Mouse (Mus musculus) embryonic stem cell, embryonic (primary cell): ENCODE measurements around the gene Mip.

Source experiments
- CTCF ChIA-PET, 4 experiments: fragments of 300-600 bp in 2 of 4; fragments of 350-600 bp in 2 of 4; sonication (Branson Sonifier 250); formaldehyde crosslinking; loops; one replicate each; lab custom pipeline; 2022; ENCODE audit warnings: inconsistent platforms in 2 of 4; lab: Charles Lee
- POLR2A ChIA-PET, 4 experiments: fragments of 300-600 bp in 2 of 4; fragments of 350-600 bp in 2 of 4; sonication (Branson Sonifier 250); formaldehyde crosslinking; loops; one replicate each; lab custom pipeline; 2022; ENCODE audit warnings: antibody characterized with exemption in 4 of 4, inconsistent platforms in 1 of 4; lab: Charles Lee

The Mip gene

DNA sequence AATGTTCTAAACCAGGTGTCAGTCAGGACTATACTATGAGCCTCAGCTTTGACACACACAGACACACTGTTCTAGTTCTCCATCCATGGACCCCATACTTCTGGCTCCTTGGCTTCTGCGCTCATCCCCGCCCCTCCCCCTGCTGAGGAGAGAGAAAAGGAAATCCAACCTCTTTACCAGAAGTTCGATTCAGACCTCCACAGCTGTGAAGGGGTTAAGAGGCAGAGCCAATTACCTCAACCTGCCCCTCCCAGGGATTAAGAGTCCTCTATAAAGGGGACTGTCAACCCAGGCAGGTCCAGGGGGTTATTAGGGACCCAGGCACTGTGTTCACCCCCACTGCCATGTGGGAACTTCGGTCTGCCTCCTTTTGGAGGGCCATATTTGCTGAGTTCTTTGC lies at the start of gene Mip:
Gene Mip, plus strand, starts transcription at position 301 of the 400 bp plus-strand sequence.
- POLR2A ChIA-PET: interaction anchor here in 3 of 4 experiments (0.6 to 1.6 kb wide), 7 partner anchors 13 to 1014 kb away, joined by 3 to 7 read pairs (median 5); partner anchors contain the start of genes Spryd4 (in 2 of the 3) and Stat2 (in 1 of the 3)
- CTCF ChIA-PET: interaction anchor here in 1 of 4 experiments (2.9 kb wide), 1 partner anchor 13 kb away, joined by 16 read pairs; no protein-coding TSS in a partner anchor

DNA sequence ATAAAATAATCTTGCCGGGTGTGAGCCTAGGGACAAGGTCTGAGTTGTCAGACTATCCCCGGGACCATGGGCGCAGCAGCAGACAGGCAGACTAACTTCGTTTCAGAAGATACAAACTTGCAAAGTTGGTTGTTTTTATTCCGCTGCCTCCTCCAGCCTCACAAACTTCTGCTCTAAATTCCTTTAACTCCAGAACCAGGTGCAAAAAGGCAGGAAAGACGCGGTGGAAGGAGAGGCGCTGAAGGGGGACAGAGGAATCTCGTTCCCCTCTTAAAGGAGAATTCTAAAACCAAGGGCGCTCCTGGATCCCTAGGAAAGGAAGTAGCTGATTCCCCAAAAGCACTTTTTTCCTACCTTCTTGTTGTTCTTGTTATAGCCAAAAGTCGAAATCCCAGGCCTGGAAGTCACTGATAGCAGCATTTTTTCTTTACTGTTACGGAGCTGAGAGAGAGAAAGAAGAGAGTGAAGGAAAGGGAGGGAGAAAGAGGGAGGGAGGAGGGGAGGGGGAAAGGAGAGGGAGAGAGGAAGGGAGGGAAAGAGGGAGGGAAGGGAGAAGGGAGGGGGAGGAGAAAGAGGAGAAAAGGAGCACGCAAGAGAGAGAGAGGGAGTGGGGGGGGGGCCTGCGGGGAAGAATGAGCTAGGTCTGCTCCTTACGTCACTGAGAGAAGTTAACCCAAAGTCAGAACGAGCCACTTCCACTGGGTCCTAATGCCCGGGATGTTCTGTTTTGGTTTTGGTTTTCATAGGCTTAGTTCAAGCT lies 49.5 kb upstream of the Mip start:
- CTCF ChIA-PET: interaction anchor here (0.6 to 2.9 kb wide), 20 partner anchors 10 to 591 kb away, joined by 3 to 25 read pairs (median 4); partner anchors contain the start of gene Baz2a (in 1 of the 4)
- POLR2A ChIA-PET: interaction anchor here (0.6 to 14.3 kb wide), 61 partner anchors 8 to 555 kb away, joined by 3 to 210 read pairs (median 4); partner anchors contain the start of genes Gls2 (in 3 of the 4), Baz2a (in 2 of the 4), Cnpy2 (in 2 of the 4) and Naca (in 2 of the 4)

DNA sequence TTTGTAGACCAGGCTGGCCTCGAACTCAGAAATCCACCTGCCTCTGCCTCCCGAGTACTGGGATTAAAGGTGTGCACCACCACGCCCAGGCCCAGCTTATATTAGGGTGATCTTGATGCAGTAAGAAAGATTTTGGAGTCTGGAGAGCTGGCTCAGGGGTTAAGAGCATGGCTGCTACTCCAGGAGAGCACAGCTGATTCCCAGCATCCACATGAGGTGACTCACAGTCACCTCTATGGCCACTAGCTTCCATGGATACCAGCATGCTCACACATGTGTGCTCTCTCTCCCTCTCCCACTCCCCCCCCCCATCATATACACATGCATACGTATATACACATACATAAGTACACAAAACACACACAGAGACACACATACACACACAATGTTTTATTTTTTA lies 48.3 kb upstream of the Mip start:
- CTCF ChIA-PET: interaction anchor here (0.6 to 2.9 kb wide), 13 partner anchors 9 to 234 kb away, joined by 3 to 25 read pairs (median 4); partner anchors contain the start of genes Nabp2 (in 1 of the 4) and Rnf41 (in 1 of the 4)
- POLR2A ChIA-PET: interaction anchor here (0.5 to 14.3 kb wide), 34 partner anchors 8 to 854 kb away, joined by 3 to 210 read pairs (median 5); partner anchors contain the start of genes Baz2a (in 2 of the 4), Cnpy2 (in 2 of the 4), Atp5b (in 1 of the 4) and Gls2 (in 1 of the 4)

DNA sequence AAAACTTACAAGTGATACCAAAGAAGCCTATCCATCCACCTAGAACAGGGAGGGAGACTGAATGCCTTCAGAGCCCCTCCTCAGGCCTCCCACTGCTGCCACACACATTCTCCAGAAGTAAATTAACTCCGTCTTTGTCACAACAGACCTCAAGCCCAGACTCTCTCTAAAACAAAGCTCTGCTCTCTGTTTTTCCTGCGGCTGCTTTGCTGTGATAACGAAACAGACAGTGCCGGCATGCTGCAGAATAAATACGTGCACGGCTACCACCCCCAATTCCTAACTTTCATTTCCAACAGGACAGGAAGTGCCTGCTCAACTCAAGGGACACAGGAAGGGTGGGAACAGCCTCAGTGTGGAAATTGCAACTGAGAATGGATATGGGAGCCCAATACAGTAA lies 45.6 kb upstream of the Mip start, which contains the start of gene Rbms2:
Gene Rbms2, minus strand, starts transcription at position 309 of the 400 bp plus-strand sequence.
- ChIA-PET CTCF (interaction anchor here in 2 of 4 experiments (0.7 to 1.6 kb wide), 6 partner anchors 8 to 89 kb away, joined by 3 to 4 read pairs (median 3); partner anchors contain the start of genes Baz2a (in 1 of the 2) and Gls2 (in 1 of the 2)), POLR2A (interaction anchor here (0.5 to 14.3 kb wide), 22 partner anchors 8 to 315 kb away, joined by 3 to 210 read pairs (median 4); partner anchors contain the start of genes Baz2a (in 2 of the 4) and Atp5b (in 1 of the 4))

DNA sequence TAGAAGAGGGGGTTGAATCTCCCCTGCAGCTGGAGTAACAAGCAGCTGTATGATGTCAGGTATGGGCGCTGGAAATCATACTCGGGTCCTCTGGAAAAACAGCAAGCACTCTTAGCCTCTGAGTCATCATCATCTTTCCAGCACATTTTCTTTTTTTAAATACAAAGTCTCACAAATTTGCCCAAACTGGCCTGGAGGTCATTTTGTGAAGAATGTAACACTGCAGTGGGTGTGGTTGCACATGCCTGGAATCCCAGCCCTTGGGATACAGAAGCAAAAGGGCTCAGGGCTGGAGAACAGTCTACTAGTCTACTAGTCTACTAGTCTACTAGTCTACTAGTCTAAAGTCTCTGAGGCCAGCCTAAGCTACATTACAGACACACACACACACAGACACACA lies 41.3 kb upstream of the Mip start:
- ChIA-PET POLR2A (interaction anchor here (0.7 to 14.3 kb wide), 23 partner anchors 8 to 149 kb away, joined by 3 to 210 read pairs (median 8); partner anchors contain the start of genes Baz2a (in 2 of the 4), Naca (in 2 of the 4), Atp5b (in 1 of the 4) and Cnpy2 (in 1 of the 4)), CTCF (interaction anchor here in 3 of 4 experiments (0.9 to 4.1 kb wide), 5 partner anchors 35 to 94 kb away, joined by 4 to 19 read pairs (median 5); partner anchors contain the start of gene Baz2a (in 3 of the 3))

DNA sequence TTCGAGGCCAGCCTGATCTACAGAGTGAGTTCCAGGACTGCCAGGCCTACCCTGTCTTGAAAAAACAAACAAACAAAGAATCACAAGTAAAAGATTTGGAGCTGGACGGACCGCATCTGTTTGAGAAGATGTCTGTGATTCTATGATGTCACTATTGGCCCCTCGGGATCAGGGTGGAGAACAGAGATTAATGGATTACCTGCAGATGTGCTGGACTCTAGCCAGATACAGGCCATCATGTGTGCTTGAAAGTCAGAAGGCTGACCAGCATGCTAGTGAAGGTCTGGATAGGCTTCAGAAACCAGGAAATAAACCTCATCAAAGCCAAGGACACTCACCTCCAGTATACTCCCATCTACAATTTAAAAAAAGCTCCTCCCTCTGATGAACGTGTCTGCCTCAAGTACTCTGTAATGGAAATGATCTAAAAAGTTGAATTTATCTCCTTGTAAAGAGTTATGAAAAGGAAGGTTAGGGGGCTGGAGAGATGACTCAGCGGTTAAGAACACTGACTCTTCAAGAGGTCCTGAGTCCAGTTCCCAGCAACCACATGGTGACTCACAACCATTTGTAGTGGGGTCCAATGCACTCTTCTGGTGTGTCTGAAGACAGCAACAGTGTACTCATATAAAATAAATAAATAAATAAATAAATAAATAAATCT lies 40.2 kb upstream of the Mip start:
- POLR2A ChIA-PET: interaction anchor here in 3 of 4 experiments (0.5 to 14.3 kb wide), 49 partner anchors 9 to 542 kb away, joined by 3 to 210 read pairs (median 4); partner anchors contain the start of genes Atp5b (in 3 of the 3), Baz2a (in 2 of the 3), Gls2 (in 2 of the 3) and Naca (in 2 of the 3)
- CTCF ChIA-PET: interaction anchor here (0.6 to 4.1 kb wide), 20 partner anchors 8 to 239 kb away, joined by 3 to 66 read pairs (median 4); partner anchors contain the start of genes Baz2a (in 4 of the 4) and Gls2 (in 1 of the 4)

DNA sequence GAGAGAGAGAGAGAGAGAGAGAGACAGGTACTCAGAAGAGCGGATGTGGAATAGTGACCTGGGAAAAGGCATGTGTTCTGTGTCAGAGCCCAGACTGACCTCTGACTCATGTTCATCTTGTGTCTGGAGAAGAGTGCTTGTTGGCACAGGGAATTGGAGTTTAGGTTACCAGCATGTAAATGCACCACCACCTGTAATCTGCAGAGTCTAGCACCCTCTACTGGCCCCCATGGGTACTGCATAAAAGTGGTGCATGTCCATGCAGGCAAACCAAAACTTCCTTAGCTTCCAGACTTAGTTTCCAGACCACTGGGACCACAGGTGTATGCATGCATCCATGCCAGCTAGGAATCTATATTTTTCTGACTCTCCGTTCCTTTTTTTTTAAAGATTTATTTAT lies 39.7 kb upstream of the Mip start:
- CTCF ChIA-PET: interaction anchor here (0.6 to 4.1 kb wide), 31 partner anchors 8 to 240 kb away, joined by 3 to 66 read pairs (median 4); partner anchors contain the start of genes Baz2a (in 4 of the 4), Gls2 (in 2 of the 4) and Naca (in 1 of the 4)
- POLR2A ChIA-PET: interaction anchor here in 3 of 4 experiments (0.5 to 14.3 kb wide), 60 partner anchors 8 to 565 kb away, joined by 3 to 210 read pairs (median 4); partner anchors contain the start of genes Atp5b (in 3 of the 3), Baz2a (in 3 of the 3), Gls2 (in 3 of the 3) and Cnpy2 (in 1 of the 3)

DNA sequence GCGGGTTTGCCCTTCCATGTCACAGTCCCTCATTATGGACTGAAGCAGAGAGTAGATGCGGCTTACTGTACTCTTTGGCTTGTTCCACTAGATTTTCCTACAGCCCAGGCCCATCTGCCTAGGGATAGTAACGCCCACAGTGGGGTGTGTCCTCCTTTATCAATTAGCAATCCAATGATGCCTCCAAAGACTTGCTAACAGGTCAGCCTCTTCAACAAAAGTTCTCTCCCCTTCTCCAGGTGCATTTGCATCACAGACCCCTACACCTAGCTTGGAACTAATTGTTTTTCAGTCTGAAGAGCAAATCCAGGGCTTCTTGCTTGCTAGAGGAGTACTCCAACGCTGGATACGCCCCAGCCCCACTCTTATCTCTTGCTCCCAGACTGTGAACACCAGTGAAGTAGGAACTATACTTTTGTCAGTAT lies 38.4 kb upstream of the Mip start:
- ChIA-PET CTCF (interaction anchor here (0.6 to 4.1 kb wide), 23 partner anchors 10 to 950 kb away, joined by 3 to 66 read pairs (median 7); partner anchors contain the start of genes Baz2a (in 4 of the 4) and Stat2 (in 1 of the 4)), POLR2A (interaction anchor here in 3 of 4 experiments (0.6 to 14.3 kb wide), 54 partner anchors 8 to 848 kb away, joined by 3 to 210 read pairs (median 5); partner anchors contain the start of genes Atp5b (in 3 of the 3), Baz2a (in 3 of the 3), Cnpy2 (in 2 of the 3) and Gls2 (in 2 of the 3))

DNA sequence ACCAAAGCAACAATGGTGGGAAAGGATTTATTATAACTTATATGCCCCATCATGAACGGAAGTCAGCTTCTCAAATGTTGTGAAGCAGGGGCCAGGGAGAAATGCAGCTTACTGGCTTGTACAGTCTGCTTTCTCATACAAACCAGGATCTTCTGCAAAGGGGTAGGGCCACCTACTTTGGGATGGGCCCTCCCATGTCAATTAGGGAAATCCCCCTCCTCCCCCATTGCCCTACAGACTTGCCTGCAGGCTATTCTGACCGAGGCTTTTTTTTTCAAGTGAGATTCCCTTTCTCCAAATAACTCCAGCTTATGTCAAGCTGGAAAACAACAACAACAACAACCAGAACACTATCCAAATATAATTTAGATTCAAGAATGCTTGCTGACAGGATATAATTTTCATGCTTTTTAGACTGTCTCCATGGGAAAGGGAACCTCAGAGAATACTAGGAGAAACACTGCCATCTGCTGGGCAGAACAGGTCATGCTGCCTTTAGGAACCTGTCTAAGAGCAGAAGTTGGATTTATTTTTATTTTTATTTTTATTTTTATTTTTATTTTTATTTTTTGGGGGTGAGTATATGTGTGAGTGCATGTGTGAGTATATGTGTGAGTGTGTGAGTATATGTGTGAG lies 37.3 kb upstream of the Mip start:
- CTCF ChIA-PET: interaction anchor here (0.5 to 4.1 kb wide), 24 partner anchors 8 to 780 kb away, joined by 3 to 66 read pairs (median 4); partner anchors contain the start of genes Baz2a (in 4 of the 4) and Stat2 (in 1 of the 4)
- POLR2A ChIA-PET: interaction anchor here in 3 of 4 experiments (0.6 to 14.3 kb wide), 35 partner anchors 9 to 545 kb away, joined by 3 to 210 read pairs (median 7); partner anchors contain the start of genes Baz2a (in 3 of the 3), Atp5b (in 2 of the 3), Cnpy2 (in 2 of the 3) and Coq10a (in 1 of the 3)

DNA sequence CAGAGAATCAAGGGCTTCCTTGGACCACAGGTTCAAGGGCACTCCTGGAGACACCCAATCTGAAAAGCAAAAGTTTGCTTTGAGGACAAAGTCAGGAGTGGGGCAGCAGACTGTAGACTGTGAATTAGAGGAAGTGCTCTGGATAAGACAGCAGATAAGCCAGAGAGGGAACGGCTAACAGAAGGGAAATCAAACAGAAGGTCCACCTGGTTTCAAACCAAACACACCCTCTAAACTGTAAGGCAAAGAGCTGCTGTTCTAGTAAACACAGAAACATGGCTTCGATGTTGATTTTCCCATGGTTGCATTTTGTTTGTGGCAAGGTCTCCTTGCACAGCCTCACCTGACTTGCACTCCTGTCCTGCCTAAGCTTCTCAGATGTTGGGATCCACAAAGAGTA lies 34.2 kb upstream of the Mip start:
- POLR2A ChIA-PET: interaction anchor here in 2 of 4 experiments (0.9 to 3.2 kb wide), 7 partner anchors 16 to 108 kb away, joined by 3 to 14 read pairs (median 5); partner anchors contain the start of genes Atp5b (in 1 of the 2) and Baz2a (in 1 of the 2)
- CTCF ChIA-PET: interaction anchor here in 2 of 4 experiments (0.6 kb wide), 2 partner anchors 10 to 116 kb away, joined by 3 read pairs; no protein-coding TSS in a partner anchor

DNA sequence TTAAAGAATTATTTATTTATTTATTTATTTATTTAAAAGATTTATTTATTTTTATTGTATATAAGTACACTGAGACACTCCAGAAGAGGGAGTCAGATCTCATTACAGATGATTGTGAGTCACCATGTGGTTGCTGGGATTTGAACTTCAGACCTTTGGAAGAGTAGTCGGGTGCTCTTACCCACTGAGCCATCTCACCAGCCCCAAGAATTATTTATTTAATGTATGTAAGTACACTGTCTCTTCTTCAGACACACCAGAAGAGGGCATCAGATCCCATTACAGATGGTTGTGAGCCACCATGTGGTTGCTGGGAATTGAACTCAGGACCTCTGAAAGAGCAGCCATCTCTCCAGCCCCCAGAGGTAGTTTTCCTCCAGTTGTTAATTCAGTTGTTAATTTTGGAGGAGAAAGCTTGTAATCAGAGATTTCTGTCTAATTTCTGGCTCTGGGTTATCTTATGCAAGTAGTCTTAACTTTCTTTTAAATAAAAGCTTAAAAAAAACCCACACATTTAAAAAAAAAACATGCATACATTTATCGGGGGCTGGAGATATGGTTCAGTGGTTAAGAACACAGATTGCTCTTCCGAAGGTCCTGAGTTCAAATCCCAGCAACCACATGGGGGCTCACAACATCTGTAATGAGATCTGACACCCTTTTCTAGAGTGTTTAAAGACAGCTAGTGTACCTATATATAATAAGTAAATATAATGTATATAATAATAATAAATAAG lies 33.4 kb upstream of the Mip start:
- ChIA-PET CTCF (interaction anchor here in 2 of 4 experiments (0.6 to 1.0 kb wide), 4 partner anchors 101 to 680 kb away, joined by 3 to 5 read pairs (median 4); partner anchors contain the start of gene Baz2a (in 1 of the 2)), POLR2A (interaction anchor here in 2 of 4 experiments (0.6 to 3.2 kb wide), 12 partner anchors 17 to 153 kb away, joined by 3 to 14 read pairs (median 4); no protein-coding TSS in a partner anchor)

DNA sequence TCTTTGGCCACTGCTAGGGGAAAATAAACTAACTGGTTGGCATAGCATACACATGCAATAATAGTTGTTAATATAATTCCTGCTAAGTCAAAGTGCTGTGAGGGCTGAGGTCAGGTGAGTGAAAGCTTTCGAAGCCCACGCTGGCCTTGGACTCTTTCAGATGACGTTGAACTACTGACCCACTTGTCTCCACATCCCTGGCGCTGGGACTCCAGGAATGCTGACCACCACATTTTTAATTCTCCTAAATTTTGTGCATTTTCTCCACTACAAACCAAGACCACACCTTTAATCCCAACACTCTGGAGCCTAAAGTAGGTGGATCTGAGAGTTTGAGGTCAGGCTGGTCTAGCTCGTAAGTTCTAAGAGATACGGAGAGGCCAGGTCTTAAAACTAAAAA lies 32.5 kb upstream of the Mip start:
- CTCF ChIA-PET: interaction anchor here in 3 of 4 experiments (0.6 to 1.5 kb wide), 3 partner anchors 77 to 102 kb away, joined by 3 to 5 read pairs (median 5); partner anchors contain the start of genes Baz2a (in 2 of the 3) and Stat2 (in 1 of the 3)
- POLR2A ChIA-PET: interaction anchor here in 2 of 4 experiments (0.6 to 4.0 kb wide), 12 partner anchors 16 to 154 kb away, joined by 3 to 66 read pairs (median 4); partner anchors contain the start of gene Spryd4 (in 1 of the 2)

DNA sequence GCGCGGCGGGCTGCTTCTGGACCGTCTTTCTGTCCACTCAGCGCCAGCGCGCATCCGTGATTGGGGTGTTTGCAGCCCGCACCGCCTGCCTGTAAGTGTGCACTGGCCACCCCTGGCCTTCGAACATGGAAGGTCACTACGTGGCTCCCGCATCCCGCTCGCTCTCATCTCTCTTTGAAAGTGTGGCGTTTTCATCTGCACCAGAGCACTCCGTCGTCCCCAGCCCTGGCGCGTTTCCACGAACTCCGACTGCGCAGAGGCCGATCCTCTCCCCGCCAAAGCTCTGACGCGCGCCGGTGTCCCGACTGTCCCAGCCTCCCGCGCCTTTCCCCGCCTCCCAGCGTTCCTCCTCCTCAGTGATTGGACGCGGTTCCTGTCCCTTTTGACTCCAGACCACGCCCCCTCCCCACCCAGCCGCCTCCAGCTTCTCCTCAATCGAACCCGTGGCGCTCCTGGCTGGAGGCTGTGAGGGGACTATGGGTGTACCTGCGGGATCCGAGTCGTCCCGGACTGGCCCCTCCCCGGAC lies 31.6 kb upstream of the Mip start, which contains the start of gene Gls2:
Gene Gls2, plus strand, starts transcription at position 434 of the 527 bp plus-strand sequence.
- POLR2A ChIA-PET: interaction anchor here in 3 of 4 experiments (0.5 to 4.0 kb wide), 112 partner anchors 8 to 1222 kb away, joined by 3 to 66 read pairs (median 4); partner anchors contain the start of genes Coq10a (in 3 of the 3), Naca (in 3 of the 3), Pan2 (in 3 of the 3) and Spryd4 (in 3 of the 3)
- CTCF ChIA-PET: interaction anchor here (0.6 to 2.5 kb wide), 22 partner anchors 8 to 552 kb away, joined by 3 to 17 read pairs (median 4); partner anchors contain the start of genes Baz2a (in 2 of the 4), Nabp2 (in 1 of the 4), Pan2 (in 1 of the 4) and Rbms2 (in 1 of the 4)
